Mouse (Mus musculus): ENCODE measurements around the gene Myh7. TPM values are rescaled to one million over a fixed set of nuclear protein-coding genes. Genes with fewer than 3 reads are reported as not detected.
"Not testable (repeated sequence)": the region's sequence is repeated elsewhere in the genome, so short reads cannot be mapped to it uniquely, and the experiment has no call there.

The Myh7 gene
- total RNA-seq, 2 experiments from 2014 or later, result 739 to 933 TPM

DNA sequence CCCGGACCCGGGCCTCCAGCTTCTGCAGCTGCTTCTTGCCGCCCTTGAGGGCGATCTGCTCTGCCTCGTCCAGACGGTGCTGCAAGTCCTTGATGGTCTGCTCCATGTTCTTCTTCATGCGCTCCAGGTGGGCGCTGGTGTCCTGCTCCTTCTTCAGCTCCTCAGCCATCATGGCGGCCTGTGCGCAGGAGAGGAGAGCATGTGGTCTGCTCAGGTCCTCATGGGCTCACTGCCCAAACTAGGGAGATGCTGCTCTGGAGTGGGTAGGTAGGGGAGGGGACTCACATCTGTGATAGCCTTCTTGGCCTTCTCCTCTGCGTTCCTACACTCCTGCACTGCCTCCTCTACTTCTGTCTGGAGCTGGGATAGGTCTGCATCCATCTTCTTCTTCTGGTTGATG, 21.6 kb downstream of the Myh7 start:
- DNase-seq (ENCODE audit: low spot score), result not testable (repeated sequence)

DNA sequence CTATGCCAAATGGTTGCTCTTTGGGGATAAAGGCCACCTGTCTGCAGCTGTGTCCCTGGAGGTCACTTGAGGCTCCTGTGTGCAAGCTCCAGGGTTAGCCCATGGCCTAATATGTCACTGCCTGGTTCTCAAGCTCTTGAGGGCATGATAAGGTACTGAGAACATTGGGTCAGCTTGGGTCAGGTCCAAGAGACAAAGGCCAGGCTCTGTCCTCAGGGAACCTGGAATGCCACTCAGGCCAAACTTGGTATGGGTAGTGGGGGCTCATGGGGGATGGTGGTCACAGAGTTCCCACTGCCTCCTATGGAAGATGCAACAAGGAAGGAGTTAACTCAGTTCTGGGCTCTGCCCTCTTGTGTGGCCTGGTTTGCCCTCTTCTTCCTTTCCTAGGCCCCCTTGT, 26.1 kb downstream of the Myh7 start:
- DNase-seq (ENCODE audit: low spot score), result no peak

DNA sequence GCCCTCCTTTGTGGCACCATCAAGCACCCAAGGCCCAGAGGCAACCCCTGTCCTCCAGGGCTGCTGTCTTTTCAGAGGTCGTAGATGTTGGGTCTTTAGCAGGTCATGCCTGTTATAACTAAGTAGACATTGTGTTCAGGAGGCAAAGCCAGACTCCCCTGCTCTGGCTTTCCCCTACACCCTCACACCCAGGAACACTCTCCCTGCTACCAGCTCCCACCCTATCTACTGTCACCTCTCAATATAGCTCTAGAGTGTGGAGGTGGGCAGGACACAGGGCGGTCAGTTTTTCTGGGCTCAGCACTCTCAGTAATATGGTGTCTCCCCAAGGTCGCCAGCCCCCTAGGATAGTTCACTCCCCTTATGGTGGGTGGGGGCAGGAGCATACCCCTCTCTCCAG, 26.6 kb downstream of the Myh7 start:
- DNase-seq (ENCODE audit: low spot score), result no peak

DNA sequence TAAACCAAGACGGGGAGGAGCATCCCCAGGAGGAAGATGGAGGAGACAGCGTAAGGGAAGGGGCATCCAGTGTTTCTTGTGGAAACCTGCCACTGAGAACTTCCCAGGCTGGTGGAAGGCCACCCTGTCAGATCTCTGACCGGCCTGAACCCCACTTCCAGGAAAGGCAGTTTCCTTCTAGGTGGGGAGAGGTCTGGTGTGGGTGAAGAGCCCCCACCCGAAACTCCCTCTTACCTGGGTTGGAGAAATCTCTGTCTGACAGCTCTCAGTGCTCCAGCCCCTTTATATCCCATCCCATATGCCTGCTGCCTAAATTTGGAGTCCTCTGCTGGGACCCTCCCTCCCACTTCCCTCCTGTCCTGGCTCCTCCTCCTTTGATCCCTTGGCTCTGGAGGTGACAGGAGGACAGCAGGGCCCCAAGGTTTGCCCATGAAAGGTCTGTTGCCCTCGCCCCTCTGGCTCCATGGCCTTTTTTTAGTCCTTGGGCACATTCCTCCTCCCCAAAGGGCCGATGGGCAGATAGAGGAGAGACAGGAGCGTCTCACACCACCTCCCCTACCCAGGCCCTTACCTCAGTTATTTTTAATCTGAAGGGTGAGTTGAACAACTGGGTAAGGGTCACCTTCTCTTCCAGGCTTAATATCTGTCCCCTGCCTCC, 28.0 kb downstream of the Myh7 start, which contains the start of gene Myh6:
Gene Myh6 (minus strand): TSS at position 608 of the 658 bp plus-strand sequence.
- DNase-seq (ENCODE audit: low spot score), result no peak

DNA sequence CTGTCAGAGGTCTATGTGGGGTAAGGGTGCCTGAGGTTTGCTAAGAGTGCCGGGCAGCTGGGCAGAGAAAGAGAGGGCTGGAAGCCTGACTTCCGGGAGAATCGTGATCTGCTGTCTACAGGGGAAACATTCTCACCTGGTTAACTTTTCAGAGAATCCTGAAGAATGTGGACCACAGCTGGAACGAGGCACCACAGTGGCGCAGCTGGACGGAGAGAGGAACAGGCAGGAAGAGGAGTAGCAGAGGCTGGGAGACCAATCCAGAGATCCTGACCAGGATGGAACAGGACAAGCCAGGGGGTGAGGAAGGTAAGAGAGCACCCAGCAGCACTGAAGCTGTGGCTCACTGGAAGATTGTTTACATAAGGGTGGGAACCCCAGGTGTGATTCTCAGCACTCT, 28.8 kb downstream of the Myh7 start:
- DNase-seq (ENCODE audit: low spot score), result no peak

DNA sequence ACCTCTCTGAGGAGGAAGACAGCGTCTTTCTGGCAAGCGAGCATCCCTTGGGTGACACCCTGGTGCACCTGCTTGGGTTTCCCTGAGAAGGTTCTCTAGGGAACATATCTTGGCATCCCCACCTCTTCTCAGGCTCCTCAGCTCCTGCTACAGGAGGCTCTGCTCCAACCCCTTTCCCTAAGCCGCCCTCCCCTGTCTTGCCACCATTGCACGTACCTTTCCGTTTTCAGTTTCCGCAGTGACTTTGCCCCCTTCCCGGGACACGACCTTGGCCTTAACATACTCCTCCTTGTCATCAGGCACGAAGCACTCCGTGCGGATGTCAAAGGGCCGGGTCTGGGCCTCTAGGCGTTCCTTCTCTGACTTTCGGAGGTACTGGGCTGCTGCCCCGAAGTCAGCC, 29.4 kb downstream of the Myh7 start:
- no peak for DNase-seq (ENCODE audit: low spot score)

DNA sequence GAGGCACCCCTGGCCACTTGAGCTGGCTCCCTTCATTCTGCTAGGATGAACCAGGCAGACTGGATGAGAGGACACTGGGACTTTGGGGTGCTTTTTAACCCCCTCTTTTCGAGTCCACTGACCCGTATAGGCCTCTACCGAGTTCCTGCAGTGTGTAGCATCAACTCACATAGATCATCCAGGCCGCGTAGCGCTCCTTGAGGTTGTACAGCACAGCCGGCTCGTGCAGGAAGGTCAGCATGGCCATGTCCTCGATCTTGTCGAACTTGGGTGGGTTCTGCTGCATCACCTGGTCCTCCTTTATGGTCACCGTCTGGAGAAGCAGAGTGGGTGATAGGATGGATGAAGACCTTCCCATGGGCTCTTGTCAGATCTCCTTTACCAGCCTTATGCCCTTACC, 30.7 kb downstream of the Myh7 start:
- no peak for DNase-seq (ENCODE audit: low spot score)

DNA sequence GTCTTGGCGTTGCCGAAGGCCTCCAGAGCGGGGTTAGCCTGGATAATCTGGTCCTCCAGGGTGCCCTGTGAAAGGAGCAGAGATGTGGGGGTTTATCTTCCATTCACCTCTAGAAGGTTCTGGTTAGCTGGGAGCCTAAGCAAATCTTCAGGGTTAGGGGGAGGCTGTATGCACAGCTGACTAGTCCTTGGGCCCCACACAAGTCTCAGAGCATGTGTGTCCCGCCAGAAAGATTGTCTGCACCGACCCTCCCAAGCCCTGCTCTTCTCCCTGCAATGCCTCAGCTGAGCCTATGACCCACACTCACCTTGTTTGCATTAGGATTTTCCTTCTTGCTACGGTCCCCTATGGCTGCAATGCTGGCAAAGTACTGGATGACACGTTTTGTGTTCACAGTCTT, 31.7 kb downstream of the Myh7 start:
- DNase-seq (ENCODE audit: low spot score), result no peak

DNA sequence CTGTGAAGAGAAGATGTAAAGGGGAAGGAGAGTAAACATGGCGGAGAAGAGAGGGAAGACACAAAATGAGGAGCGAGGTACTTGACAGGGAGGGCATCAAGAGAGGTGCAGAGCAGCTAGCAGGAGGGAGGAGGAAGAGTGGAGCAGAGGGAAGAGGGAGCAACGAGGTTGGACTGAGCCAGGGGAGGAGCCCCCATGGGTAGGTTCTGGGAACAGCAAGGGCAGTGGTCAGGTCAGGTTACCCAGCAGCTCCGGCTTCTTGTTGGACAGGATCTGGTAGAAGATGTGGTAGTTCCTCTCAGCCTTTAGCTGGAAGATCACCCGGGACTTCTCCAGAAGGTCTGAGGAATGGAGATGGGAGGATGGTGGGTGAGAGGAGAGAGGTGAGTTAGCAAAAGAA, 32.9 kb downstream of the Myh7 start:
- no peak for DNase-seq (ENCODE audit: low spot score)

DNA sequence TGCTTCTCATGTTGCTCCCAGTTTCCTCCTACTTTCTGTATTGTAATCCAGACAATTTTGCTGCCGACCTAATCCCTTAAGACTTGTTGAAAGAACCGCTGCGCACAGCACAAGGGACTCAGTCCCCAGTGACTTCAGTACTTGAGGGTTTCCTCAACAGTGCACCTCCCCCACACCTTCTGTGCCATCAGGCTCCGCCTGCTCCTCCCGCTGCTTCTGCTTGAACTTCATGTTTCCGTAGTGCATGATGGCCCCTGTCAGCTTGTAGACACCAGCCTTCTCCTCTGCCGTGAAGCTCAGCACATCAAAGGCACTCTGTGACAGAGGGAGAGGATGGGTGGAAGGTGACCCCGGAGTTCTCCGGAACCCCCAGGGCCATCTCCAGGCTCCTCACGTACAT, 33.7 kb downstream of the Myh7 start:
- DNase-seq (ENCODE audit: low spot score), result no peak

DNA sequence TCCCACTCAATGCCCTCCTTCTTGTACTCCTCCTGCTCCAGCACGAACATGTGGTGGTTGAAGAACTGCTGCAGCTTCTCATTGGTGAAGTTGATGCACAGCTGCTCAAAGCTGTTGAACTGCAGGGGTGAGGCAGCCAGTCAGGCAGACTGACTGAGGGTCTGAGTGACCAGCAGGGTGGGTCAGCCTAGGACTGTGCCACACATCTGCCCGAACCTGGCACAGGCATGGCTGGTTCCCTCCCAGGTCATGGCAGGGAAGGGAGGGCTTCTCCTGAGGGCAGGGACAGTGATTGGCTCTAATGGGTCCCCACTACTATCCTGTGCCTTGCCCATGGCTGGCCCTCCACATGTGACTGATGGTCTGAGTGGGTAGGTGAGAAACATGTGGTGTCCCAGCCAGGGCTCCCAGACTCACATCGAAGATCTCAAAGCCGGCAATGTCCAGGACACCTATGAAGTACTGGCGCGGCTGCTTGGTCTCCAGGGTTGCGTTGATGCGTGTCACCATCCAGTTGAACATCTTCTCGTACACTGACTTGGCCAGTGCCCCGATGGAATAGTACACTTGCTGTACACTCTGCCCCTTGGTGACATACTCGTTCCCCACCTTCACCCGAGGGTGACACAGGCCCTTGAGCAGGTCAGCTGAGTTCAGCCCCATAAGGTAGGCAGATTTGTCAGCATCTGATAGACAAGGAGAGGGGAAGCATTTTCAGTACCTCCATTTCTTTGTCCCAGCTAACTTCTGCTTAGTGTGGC, 34.4 kb downstream of the Myh7 start:
- DNase-seq (ENCODE audit: low spot score), result not testable (repeated sequence)

DNA sequence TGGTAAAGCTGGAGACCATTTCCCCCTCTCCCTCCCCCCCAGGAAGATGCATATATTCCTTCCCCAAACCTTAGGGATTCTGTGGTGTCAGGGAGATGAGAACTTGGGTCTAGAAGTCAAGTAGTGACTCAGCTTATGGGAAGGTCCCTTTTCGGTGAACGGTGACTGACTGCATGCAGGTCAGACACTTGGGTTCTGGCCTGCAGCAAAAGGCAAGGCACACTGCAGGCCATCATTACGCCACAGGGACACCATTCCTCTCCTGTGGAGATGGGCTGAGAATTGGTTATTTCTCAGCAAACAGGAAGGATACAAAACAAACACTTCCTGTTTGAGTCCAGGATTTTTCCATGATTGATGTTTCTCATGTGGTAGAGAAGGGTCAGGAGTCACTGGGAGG, 35.2 kb downstream of the Myh7 start:
- no peak for DNase-seq (ENCODE audit: low spot score)

DNA sequence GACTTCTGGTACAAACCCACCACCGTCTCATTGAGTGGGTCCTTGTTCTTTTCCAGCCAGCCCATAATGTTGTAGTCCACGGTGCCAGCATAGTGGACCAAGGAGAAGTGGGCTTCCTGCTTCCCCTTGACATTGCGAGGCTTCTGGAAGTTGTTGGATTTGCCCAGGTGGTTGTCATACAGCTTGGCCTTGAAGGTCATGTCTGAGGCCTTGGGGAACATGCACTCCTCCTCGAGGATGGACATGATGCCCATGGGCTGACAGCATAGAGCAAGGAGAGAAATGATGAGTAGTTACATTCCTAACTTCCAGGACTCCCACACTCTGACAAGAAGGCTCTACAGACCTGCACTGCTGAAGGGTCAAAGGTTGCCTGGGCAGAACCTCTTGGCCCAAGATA, 35.9 kb downstream of the Myh7 start:
- DNase-seq (ENCODE audit: low spot score), result no peak

DNA sequence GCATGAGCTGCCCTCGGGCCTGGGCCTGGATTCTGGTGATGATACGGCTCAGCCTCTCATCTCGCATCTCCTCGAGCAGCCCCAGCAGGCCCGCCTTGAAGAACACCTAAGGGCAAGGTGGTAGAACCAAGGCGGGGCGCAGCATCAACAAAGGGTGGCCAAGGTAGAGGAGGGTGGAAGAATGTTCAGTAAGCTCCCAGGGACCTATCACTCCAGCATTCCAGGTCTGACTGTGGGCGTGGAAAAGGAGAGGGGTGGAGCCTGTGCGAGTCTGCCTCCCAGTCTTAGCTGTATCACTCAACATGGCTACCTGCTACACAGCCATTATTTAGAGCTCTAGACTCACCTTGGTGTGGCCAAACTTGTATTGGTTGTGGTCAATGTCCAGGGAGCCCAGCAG, 37.9 kb downstream of the Myh7 start:
- no peak for DNase-seq (ENCODE audit: low spot score)

DNA sequence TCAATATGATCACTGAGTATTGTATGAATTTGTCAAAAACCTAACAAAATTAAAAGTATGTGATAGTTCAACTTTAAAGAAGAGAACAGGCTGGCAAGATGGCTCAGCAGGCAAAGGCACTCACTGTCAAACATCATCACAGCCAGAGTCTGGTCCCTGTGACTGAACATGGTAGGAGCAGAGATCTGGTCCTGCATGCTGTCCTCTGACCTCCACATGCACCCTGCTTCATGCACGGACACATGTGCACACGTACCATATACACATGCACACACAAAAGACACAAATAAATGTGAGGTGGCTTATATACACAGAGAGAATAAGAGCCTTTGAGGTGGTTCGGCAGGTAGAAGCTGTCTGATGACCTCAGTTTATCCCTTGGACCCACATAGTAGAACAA, 38.9 kb downstream of the Myh7 start:
- no peak for DNase-seq (ENCODE audit: low spot score)

DNA sequence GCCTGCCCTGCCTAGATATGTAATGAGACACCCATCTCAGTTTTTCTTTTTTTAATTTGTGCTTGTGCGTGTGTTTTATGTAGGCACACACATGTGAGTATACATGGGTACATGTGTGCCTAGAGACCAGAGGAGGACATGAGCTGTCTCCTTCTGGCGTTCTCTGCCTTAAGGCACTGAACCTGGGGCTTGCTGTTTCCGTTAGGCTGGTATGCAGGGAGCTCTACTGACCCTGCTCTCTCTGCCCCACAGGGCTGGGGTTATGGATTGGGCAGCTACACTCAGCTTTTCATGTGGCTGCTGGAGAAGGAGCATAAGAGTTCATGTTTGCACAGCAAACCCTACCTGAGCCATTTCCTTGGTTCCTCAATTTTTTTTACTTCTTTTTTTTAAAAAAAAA, 40.0 kb downstream of the Myh7 start:
- DNase-seq (ENCODE audit: low spot score), result no peak

DNA sequence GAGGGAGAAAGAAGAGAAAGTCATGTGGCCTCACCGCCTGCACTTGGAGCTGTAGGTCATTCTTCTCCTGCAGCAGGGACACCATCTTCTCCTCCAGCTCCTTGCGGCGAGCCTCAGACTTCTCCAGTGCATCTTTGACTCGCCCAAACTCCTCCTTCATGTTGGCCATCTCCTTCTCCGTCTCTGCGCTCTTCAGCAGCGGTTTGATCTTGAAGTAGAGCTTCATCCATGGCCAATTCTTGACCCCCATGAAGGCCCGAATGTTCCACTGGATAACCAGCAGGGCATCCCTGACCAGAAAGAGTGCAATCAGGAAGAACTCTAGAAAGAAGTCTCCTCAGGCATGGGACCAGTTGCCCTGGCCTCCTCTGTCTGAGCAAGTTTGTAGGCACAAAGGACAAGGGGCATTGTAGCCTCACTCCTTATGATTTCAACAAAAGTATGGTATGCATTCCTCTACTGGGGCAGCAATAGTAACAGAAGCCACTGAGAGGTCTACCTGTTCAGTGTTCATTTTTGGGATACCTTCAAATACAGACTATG, 40.7 kb downstream of the Myh7 start:
- DNase-seq (ENCODE audit: low spot score), result no peak

DNA sequence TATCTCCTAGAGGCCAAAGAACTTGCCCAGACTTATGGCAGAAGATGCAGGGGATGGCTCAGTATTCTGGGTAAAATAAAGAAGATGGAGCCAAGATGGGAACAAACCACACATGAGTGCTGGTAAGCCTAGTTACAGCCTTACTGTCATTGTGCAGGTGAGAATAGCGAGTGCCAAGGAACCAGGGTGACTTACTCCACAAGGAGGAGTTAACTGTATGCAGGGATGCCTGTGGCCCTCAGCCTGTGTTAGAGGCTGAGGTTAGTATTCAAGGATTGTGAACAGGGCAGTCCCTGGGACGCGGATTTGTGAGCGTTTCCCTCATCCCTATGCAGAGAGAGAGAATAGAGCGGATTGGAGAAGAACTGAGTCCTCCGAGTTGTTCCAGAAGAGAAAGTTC, 42.8 kb downstream of the Myh7 start:
- no peak for DNase-seq (ENCODE audit: low spot score)

DNA sequence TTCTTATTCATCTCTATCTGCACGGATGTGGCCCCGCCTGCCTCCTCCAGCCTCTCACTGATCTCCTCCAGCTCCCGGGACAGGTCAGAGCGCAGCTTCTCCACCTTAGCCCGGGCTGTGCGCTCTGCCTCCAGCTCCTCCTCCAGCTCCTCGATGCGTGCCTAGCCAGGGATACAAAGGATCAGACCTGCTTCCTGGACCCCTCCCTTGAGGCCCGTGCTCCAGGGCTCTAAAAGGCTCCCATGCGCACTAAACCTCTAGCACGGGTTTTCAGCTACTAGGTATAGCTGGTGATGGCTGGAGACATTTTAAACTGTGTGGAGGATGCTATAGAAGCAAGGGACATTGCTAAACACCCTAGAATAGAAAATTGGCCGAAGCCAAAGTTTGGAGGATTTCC, 43.9 kb downstream of the Myh7 start:
- DNase-seq (ENCODE audit: low spot score), result no peak

DNA sequence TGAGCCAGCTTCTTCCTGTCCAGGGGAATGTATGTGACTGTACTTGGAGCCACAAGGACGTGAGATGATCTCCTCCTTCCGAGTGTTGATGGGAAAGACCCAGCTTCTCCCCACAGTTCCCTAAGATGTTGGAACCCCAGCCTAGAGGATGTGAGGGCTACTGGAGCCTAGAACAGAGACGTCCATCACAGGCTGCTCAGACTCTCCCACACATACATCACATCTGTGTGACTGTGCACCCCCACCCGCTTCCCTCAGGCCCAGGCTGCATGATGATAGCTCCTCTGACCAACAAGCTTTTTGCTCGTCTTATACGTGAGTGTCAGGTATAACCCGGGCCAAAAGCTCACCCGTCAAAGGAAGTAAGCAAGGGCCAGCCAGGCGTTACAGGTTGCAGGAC, 45.6 kb downstream of the Myh7 start:
- DNase-seq (ENCODE audit: low spot score), result no peak

DNA sequence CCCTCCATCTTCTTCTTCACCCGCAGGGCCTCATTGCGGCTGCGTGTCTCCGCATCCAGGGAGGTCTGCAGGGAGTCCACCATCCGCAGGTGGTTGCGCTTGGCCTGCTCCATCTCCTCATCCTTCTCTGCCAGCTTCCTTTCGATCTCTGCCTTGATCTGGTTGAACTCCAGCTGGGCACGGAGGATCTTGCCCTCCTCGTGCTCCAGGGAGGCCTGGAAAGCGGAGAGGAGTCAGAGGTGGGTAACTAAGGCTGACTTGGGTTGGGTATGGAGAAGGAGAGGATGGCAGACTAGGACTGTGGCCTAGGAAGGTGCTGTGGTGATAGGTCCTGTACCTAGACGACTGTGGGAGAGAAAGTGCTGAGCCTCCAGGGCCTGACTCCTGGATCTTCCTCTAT, 47.4 kb downstream of the Myh7 start:
- not testable (repeated sequence) for DNase-seq (ENCODE audit: low spot score)

DNA sequence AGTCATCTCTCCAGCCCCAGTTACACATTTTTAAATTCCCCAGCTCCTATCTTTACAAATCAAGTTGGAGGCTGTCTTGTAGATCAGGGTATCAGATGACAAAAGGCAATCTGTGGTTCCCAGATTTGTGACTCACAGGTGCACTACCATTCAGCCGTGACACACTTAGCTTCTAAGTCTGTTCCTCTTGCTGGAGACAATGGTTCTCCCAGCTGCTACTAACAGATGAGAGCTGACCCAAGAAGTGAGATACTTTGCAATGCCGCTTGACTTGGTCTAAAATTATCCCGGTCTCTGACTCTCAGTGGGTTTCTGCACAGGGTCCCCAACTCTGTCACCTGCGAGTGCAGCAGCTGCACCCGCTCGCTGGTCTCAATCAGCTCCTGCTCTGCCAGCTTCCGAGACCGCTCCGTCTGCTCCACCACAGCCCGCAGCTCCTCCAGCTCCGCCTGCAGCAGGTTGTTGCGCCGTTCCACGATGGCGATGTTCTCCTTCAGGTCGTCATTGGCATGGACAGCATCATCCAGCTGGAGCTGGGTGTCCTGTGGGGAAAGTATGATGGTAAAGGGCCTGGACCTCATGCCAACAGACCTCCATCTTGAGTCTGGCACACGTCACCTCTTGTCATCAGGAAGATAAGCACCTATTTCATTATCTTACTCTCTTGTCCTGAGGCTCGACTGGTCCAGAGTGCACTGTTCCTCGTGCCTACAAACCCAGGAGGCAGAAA, 48.3 kb downstream of the Myh7 start:
- DNase-seq (ENCODE audit: low spot score), result no peak

Measured in gastrocnemius, adult 18-20 months (tissue).